Mouse (Mus musculus): ENCODE data around the gene Avil.

- no peak for TF ChIP-seq CTCF (IDR thresholded peaks at IDR 0.05; ENCODE audit: low read depth, low read length)
- no peak for TF ChIP-seq POLR2A (IDR thresholded peaks at IDR 0.05; ENCODE audit: extremely low read depth, insufficient read depth, low read length)
Observed at GRCm38 (mm10) chr10:126971363-126972050, 29.0 kb upstream of the Avil start.

Measured in liver, adult 2 months (tissue).